Mouse (Mus musculus) gastrocnemius, adult 2 months (tissue): Measurements from ENCODE around the gene Tmem270. TPM values are rescaled to one million over a fixed set of nuclear protein-coding genes. Genes with fewer than 3 reads are reported as not detected.
"Not testable (repeated sequence)": the region's sequence is repeated elsewhere in the genome, so short reads cannot be mapped to it uniquely, and the experiment has no call there.

Source experiments
- DNase-seq: peaks from one replicate; pipeline ENCODE4 v3.0.0; 2022
- H3K27ac ChIP-seq: fragments of 200-600 bp; 2 replicates; pipeline ENCODE4 v1.8.1; 2022; ENCODE audit warnings: mild to moderate bottlenecking
- H3K4me3 ChIP-seq: fragments of 200-600 bp; 2 replicates; pipeline ENCODE4 v1.8.1; 2022; ENCODE audit warnings: mild to moderate bottlenecking, moderate library complexity
- CTCF ChIP-seq: fragments of 200-600 bp; IDR thresholded peaks from 2 replicates; pipeline ENCODE4 v1.8.1; 2022; ENCODE audit warnings: antibody characterized with exemption, mild to moderate bottlenecking, moderate library complexity
- intact Hi-C: fragments of 180-260 bp; cut with DNase I; formaldehyde crosslinking; loops from one replicate; pipeline ENCODE4 v1.15.1; 2025
- long read RNA-seq, 2 experiments: library from polyadenylated mRNA; stranded (forward); transcript quantifications; one replicate each; pipeline ENCODE4 v2.0.0; 2021
- total RNA-seq, 2 experiments: library from RNA; stranded (reverse); gene quantifications; 2 replicates each; pipeline ENCODE4 v1.2.3; 2021

Tmem270 gene
- not detected for total RNA-seq
- long read RNA-seq, experiment 1 = 0 reads
- long read RNA-seq, experiment 2 = 0 reads

- Histone ChIP-seq H3K27ac (no peak within 1 kb of the TSS), H3K4me3 (peak within 1 kb of the TSS; percentile 29; the same call in 1 of the 2 replicates)
- intact Hi-C loops = loop anchor here (1.0 kb wide), 1 partner anchor 59 kb away; no protein-coding TSS in a partner anchor
- DNase-seq = no peak
- no peak for TF ChIP-seq CTCF
Observed at GRCm38 (mm10) chr5:134906633-134907032, at the start of gene Tmem270. Gene Tmem270 (minus strand): TSS chr5:134906733.

DNA sequence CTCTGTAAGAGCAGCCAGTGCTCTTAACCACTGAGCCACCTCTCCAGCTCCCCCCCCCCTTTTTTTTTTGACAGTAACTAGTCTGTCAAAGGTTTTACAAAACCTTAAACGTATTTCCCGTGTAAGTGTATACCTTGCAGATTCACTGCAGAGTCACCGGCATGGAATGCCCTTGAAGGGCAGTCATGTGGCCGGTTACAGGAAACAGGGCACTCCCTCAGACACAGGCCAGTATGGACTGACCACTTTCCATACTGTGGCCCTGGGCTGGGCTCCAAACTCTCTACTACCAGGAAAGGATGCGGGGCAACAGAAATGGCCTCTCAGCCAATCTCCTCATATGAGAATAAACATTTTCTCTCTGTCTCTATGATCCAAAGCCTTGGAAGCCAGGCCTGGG lies 49.0 kb upstream of the Tmem270 start:
- H3K27ac ChIP-seq = no peak overlapping the region
- intact Hi-C loops = no loop called here
- no peak overlapping the region for H3K4me3 ChIP-seq
- TF ChIP-seq CTCF = no peak
- DNase-seq = no peak

- H3K27ac ChIP-seq = no peak overlapping the region
- intact Hi-C loops = no loop called here
- H3K4me3 ChIP-seq = no peak overlapping the region
- TF ChIP-seq CTCF = no peak
- no peak for DNase-seq
Observed at GRCm38 (mm10) chr5:134951053-134951884, 44.7 kb upstream of the Tmem270 start.

- intact Hi-C loops = no loop called here
- TF ChIP-seq CTCF = no peak
- DNase-seq = no peak
- Histone ChIP-seq H3K27ac (no peak overlapping the region), H3K4me3 (no peak overlapping the region)
Observed at GRCm38 (mm10) chr5:134948085-134948439, 41.5 kb upstream of the Tmem270 start.

DNA sequence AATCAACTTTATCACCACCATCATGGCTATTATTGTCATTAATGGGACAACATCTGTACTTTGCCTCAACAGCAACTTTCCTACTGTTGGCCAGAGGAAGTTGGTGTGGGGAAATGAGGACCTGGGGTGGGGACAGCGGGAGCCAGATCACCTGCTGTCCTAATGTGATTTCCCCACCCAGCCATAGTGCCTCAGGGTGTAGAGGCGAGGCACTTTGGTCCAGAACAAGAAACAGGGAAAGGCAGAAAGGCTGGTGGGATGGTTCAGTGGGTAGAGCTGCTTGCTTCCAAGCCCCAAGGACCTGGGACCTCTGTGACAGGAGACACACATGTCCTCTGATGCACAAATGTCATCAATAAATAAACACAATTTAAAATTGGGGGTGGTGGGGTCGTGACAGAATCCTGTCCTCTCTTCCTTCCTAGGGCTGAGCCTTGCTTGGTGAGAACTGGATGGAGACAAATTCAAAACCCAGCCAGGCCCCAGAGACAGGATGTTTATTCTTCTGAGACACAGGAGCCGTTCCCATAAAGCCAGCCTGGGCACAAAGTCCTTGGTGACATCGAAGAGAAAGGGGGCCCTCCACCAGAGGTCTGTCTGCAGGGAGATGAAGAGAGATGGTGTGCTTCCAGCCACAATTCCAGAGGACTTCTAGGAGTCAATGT lies 41.0 kb upstream of the Tmem270 start:
- no peak overlapping the region for H3K27ac ChIP-seq
- no peak for TF ChIP-seq CTCF
- intact Hi-C loops = no loop called here
- DNase-seq = no peak
- H3K4me3 ChIP-seq = no peak overlapping the region

GRCm38 (mm10) chr5:134946857-134947255 lies 40.3 kb upstream of the Tmem270 start, which contains the start of gene Cldn4:
Gene Cldn4 (minus strand): TSS chr5:134946934.
- no peak for TF ChIP-seq CTCF
- DNase-seq = no peak
- Histone ChIP-seq H3K27ac (no peak within 1 kb of the TSS), H3K4me3 (no peak within 1 kb of the TSS)
- intact Hi-C loops = no loop called here

DNA sequence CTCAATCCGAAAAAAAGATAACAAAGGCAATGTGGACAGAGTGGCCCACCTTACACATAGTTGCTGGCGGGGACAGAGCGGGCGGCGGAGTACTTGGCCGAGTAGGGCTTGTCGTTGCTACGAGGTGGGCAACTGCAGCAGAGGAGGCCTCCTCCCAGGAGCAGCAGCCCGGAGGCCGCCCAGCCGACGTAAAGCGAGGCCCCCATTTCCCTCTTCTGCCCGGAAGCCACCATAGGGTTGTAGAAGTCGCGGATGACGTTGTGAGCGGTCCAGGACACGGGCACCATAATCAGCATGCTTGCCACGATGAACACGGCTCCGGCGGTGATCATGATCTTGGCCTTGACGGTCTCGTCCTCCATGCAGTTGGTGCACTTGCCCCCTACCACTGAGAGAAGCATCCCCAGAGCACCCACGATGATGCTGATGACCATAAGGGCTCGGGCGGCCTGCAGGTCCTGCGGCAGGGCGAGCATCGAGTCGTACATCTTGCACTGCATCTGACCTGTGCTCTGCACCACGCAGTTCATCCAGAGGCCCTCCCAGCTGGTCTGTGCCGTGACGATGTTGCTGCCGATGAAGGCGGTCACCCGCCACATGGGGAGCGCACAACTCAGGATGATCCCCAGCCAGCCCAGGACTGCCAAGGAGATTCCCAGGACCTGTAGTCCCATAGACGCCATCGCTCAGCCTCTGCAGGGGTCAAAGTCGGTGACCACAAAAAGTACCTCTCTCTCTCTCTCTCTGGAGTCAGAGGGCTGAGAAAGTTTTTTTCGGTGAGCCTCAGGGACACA lies 39.7 kb upstream of the Tmem270 start:
- Histone ChIP-seq H3K27ac (no peak overlapping the region), H3K4me3 (no peak overlapping the region)
- DNase-seq = no peak
- no peak for TF ChIP-seq CTCF
- intact Hi-C loops = no loop called here

GRCm38 (mm10) chr5:134945266-134945959 lies 38.9 kb upstream of the Tmem270 start:
- intact Hi-C loops = no loop called here
- no peak for DNase-seq
- TF ChIP-seq CTCF = no peak
- H3K4me3 ChIP-seq = no peak overlapping the region
- no peak overlapping the region for H3K27ac ChIP-seq

DNA sequence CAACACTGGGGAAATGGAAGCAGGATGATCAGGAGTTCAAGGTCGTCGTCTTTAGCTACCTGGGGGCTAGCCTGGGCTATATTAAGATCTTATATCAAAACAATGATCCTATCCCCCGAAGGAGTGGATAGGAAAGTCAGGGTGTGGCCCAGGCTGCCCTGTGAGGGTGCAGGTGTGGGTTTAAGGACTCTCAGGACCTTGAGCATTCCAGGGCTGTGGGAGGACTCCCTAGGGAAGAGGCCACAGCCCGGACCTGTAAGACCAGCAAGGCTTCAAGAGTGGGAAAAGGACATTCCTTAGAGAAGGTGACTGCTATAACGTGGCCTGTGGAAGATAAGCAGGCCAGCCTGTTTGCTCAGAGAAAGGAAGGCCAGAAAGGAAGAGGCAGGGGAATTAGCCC lies 37.6 kb upstream of the Tmem270 start:
- H3K4me3 ChIP-seq = no peak overlapping the region
- DNase-seq = no peak
- no peak for TF ChIP-seq CTCF
- H3K27ac ChIP-seq = no peak overlapping the region
- intact Hi-C loops = no loop called here

- intact Hi-C loops = no loop called here
- DNase-seq = no peak
- H3K27ac ChIP-seq = peak overlapping the region; percentile 49
- no peak for TF ChIP-seq CTCF
- no peak overlapping the region for H3K4me3 ChIP-seq
Observed at GRCm38 (mm10) chr5:134942740-134943139, 36.2 kb upstream of the Tmem270 start.

DNA sequence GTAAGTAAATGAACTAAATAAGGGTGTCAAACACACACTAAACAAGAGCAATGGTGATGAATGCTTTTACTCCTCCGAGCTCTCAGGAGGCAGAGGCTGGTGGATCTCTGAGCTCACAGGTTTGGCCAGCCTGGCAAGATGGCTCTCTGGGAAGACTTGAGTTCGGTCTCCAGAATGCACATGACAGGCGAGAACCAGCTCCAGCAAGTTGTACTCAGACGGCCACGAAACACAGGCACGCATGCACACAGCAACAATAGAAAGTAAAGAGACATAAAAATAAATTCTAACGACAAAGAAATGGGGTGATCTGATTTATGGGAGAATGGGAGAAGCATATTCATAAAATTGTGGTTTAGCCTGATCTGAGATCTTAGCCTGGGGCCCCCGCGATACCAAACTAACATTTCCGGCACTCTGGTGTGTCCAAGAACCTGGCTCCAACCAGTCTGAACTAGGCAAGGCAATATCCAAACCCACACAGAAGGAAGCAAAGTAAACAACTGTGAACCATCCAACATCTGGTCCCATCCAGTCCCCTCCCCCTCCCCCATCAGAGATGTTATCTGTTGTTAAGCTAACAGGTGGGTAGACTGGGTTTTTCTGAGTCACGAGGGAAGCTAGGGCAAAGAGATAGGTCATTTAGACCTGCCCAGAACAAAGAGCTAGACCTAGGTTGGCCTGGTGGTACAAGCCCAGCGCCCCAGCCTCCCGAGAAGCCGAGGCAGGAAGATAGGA lies 35.1 kb upstream of the Tmem270 start:
- no peak for TF ChIP-seq CTCF
- no peak for DNase-seq
- intact Hi-C loops = no loop called here
- no peak overlapping the region for H3K4me3 ChIP-seq
- H3K27ac ChIP-seq = no peak overlapping the region

DNA sequence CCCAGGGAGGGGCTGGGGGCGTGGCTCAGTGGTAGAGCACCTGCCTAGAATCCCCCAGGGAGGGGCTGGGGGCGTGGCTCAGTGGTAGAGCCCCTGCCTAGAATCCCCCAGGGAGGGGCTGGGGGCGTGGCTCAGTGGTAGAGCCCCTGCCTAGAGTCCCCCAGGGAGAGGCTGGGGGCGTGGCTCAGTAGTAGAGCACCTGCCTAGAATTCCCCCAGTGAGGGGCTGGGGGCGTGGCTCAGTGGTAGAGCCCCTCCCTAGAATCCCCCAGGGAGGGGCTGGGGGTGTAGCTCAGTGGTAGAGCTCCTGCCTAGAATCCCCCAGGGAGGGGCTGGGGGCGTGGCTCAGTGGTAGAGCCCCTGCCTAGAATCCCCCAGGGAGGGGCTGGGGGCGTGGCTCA lies 33.0 kb upstream of the Tmem270 start:
- H3K4me3 ChIP-seq, intact Hi-C loops, H3K27ac ChIP-seq, DNase-seq: not testable (repeated sequence)
